Mouse (Mus musculus) adrenal gland, adult 2 months (tissue): ENCODE data around the gene Gm45062. TPM values are rescaled to one million over a fixed set of nuclear protein-coding genes. Genes with fewer than 3 reads are reported as not detected.

Source experiments
- DNase-seq: peaks from one replicate; pipeline ENCODE4 v3.0.0; 2021
- polyA plus RNA-seq: library from polyadenylated mRNA; depleted of rRNA; stranded (reverse); fragments of >200 nt; gene quantifications from 2 replicates; pipeline ENCODE4 v1.2.3, GENCODE M21; 2012
- total RNA-seq, 2 experiments: library from RNA; stranded (reverse); gene quantifications; 2 replicates each; pipeline ENCODE4 v1.2.3; 2021

Gm45062 gene
- total and polyA plus RNA-seq, 3 experiments: 0.06 to 2.7 (median 0.75) TPM

GRCm38 (mm10) chr6:8370624-8371023 lies 111.4 kb downstream of the Gm45062 start:
- DNase-seq: no peak

GRCm38 (mm10) chr6:8373051-8373450 lies 113.8 kb downstream of the Gm45062 start:
- no peak for DNase-seq

- DNase-seq: peak; percentile 23
Measured at GRCm38 (mm10) chr6:8373851-8374250, 114.6 kb downstream of the Gm45062 start.

GRCm38 (mm10) chr6:8374290-8374689 lies 115.0 kb downstream of the Gm45062 start:
- peak; percentile 40 for DNase-seq

- DNase-seq: no peak
Measured at GRCm38 (mm10) chr6:8374712-8375111, 115.5 kb downstream of the Gm45062 start.

GRCm38 (mm10) chr6:8376351-8376750 lies 117.1 kb downstream of the Gm45062 start:
- no peak for DNase-seq

- DNase-seq: no peak
Measured at GRCm38 (mm10) chr6:8377667-8378066, 118.4 kb downstream of the Gm45062 start.

GRCm38 (mm10) chr6:8389307-8389706 lies 130.1 kb downstream of the Gm45062 start:
- DNase-seq: no peak

- DNase-seq: no peak
Measured at GRCm38 (mm10) chr6:8390296-8390695, 131.0 kb downstream of the Gm45062 start.

- DNase-seq: no peak
Measured at GRCm38 (mm10) chr6:8390935-8391334, 131.7 kb downstream of the Gm45062 start.

- no peak for DNase-seq
Measured at GRCm38 (mm10) chr6:8393029-8393428, 133.8 kb downstream of the Gm45062 start.

GRCm38 (mm10) chr6:8394044-8394443 lies 134.8 kb downstream of the Gm45062 start:
- DNase-seq: no peak

- no peak for DNase-seq
Measured at GRCm38 (mm10) chr6:8395061-8395460, 135.8 kb downstream of the Gm45062 start.

- DNase-seq: no peak
Measured at GRCm38 (mm10) chr6:8397252-8397651, 138.0 kb downstream of the Gm45062 start.

- no peak for DNase-seq
Measured at GRCm38 (mm10) chr6:8399710-8400109, 140.5 kb downstream of the Gm45062 start.

GRCm38 (mm10) chr6:8403127-8403526 lies 143.9 kb downstream of the Gm45062 start:
- no peak for DNase-seq

GRCm38 (mm10) chr6:8405844-8406243 lies 146.6 kb downstream of the Gm45062 start:
- DNase-seq: no peak

GRCm38 (mm10) chr6:8408332-8408731 lies 149.1 kb downstream of the Gm45062 start:
- no peak for DNase-seq

GRCm38 (mm10) chr6:8409865-8410264 lies 150.6 kb downstream of the Gm45062 start:
- no peak for DNase-seq

- no peak for DNase-seq
Measured at GRCm38 (mm10) chr6:8412845-8413598, 153.8 kb downstream of the Gm45062 start.

GRCm38 (mm10) chr6:8414020-8414419 lies 154.8 kb downstream of the Gm45062 start:
- DNase-seq: no peak

GRCm38 (mm10) chr6:8415823-8416222 lies 156.6 kb downstream of the Gm45062 start:
- DNase-seq: no peak

- DNase-seq: no peak
Measured at GRCm38 (mm10) chr6:8416802-8417569, 157.7 kb downstream of the Gm45062 start.
